Mouse (Mus musculus) liver, adult 2 months (tissue): ENCODE data around the gene Fcho1. TPM values are rescaled to one million over a fixed set of nuclear protein-coding genes. Genes with fewer than 3 reads are reported as not detected.

Source experiments
- DNase-seq: peaks from one replicate; pipeline ENCODE4 v3.0.0-alpha.2; 2011; ENCODE audit warnings: low read depth, low spot score; ENCODE audit errors: extremely low read depth
- H3K27ac ChIP-seq: fragments of 200-500 bp; replicated peaks from 2 replicates; pipeline ENCODE4 v1.5.1; 2012; ENCODE audit warnings: low read depth, mild to moderate bottlenecking, control low read depth, inconsistent platforms, low read length; ENCODE audit not compliant: insufficient read depth
- H3K27me3 ChIP-seq: fragments of 200-500 bp; 2 replicates; pipeline ENCODE4 v1.6.1; 2012; ENCODE audit warnings: mild to moderate bottlenecking, moderate library complexity, low read length, inconsistent platforms; ENCODE audit not compliant: control insufficient read depth, insufficient read depth
- H3K36me3 ChIP-seq: fragments of 200-500 bp; 2 replicates; pipeline ENCODE4 v1.6.1; 2012; ENCODE audit warnings: low read length, inconsistent platforms; ENCODE audit not compliant: control insufficient read depth, insufficient read depth
- H3K4me1 ChIP-seq: fragments of 200-500 bp; 2 replicates; pipeline ENCODE4 v1.6.1; 2011; ENCODE audit warnings: low read length; ENCODE audit not compliant: control insufficient read depth, insufficient read depth
- H3K4me3 ChIP-seq: fragments of 200-500 bp; 2 replicates; pipeline ENCODE4 v1.5.1; 2011; ENCODE audit warnings: low read depth, mild to moderate bottlenecking, control low read depth, low read length, moderate library complexity; ENCODE audit not compliant: insufficient read depth
- H3K79me2 ChIP-seq: fragments of 200-500 bp; 2 replicates; pipeline ENCODE4 v1.6.1; 2012; ENCODE audit warnings: inconsistent platforms, mild to moderate bottlenecking, low read length, moderate library complexity; ENCODE audit not compliant: control insufficient read depth, insufficient read depth
- H3K9ac ChIP-seq: fragments of 200-500 bp; 2 replicates; pipeline ENCODE4 v1.6.1; 2012; ENCODE audit warnings: low read depth, mild to moderate bottlenecking, control low read depth, inconsistent platforms, low read length
- CTCF ChIP-seq: fragments of 200-500 bp; IDR thresholded peaks from 2 replicates; pipeline ENCODE4 v1.5.1; 2011; ENCODE audit warnings: low read depth, low read length, control low read depth
- POLR2A ChIP-seq: fragments of 200-500 bp; IDR thresholded peaks from 2 replicates; pipeline ENCODE4 v1.6.1; 2011; ENCODE audit warnings: low read length, control low read depth; ENCODE audit not compliant: insufficient read depth; ENCODE audit errors: extremely low read depth
- whole genome bisulfite sequencing: fragments of 180-500 bp; shearing (Covaris S2); methylation state at CpG from one replicate; pipeline ENCODE4 v1.1.7; 2018; 5-methylcytosine and 5-hydroxymethylcytosine counted together
- polyA plus RNA-seq: library from polyadenylated mRNA; depleted of rRNA; stranded (reverse); fragments of >200 nt; gene quantifications from 2 replicates; pipeline ENCODE4 v1.2.3, GENCODE M21; 2012
- total RNA-seq: library from RNA; depleted of rRNA; stranded (reverse); fragments of >200 nt; gene quantifications from 2 replicates; pipeline ENCODE4 v1.2.3, GENCODE M21; 2014

Fcho1 gene
- total and polyA plus RNA-seq, 2 experiments, result 0.18 to 2.8 TPM

GRCm38 (mm10) chr8:71679550-71680168 lies 45.9 kb downstream of the Fcho1 start:
- Histone ChIP-seq H3K79me2 (no peaks in the 10 kb centered on the region), H3K27me3 (no peaks in the 10 kb centered on the region), H3K4me3 (no peak overlapping the region; the same call in 1 of the 2 replicates), H3K4me1 (peaks cover 8% of the 10 kb centered on the region; the same call in 1 of the 2 replicates), H3K9ac (no peak overlapping the region), H3K27ac (no peak overlapping the region), H3K36me3 (no peaks in the 10 kb centered on the region)
- no peak for DNase-seq
- WGBS, result 28% methylated on average over 46 of the region's 46 CpGs
- TF ChIP-seq CTCF, result no peak

- H3K36me3 ChIP-seq, result no peaks in the 10 kb centered on the region
- no peak overlapping the region for H3K4me3 ChIP-seq
- no peaks in the 10 kb centered on the region for H3K27me3 ChIP-seq
- DNase-seq, result no peak
- no peaks in the 10 kb centered on the region for H3K79me2 ChIP-seq
- H3K27ac ChIP-seq, result no peak overlapping the region
- 65% methylated on average over 16 of the region's 16 CpGs for WGBS
- H3K9ac ChIP-seq, result no peak overlapping the region
- no peak for TF ChIP-seq POLR2A
- no peak for TF ChIP-seq CTCF
- peaks cover 8% of the 10 kb centered on the region; the same call in 1 of the 2 replicates for H3K4me1 ChIP-seq
These were observed 46.4 kb downstream of the Fcho1 start for GRCm38 (mm10) chr8:71679116-71679515.

DNA sequence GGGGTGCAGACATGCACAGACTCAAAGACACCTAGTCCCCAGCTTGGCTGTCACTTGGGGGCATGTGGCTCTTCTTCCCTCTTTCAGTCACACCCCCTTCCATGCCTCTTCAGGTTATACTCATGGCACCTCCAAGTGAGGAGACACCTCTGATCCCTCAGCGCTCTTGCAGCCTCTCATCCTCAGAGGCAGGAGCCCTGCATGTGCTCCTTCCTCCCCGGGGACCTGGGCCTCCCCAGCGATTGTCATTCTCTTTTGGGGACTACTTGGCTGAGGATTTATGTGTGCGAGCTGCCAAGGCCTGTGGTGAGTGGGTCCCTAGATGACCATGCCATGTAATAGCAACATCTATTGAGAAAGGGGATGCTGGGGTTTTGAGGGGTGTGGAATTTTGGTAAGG lies 47.3 kb downstream of the Fcho1 start:
- H3K27ac ChIP-seq, result no peak overlapping the region
- no peak overlapping the region for H3K4me3 ChIP-seq
- H3K27me3 ChIP-seq, result no peaks in the 10 kb centered on the region
- no peak overlapping the region for H3K9ac ChIP-seq
- H3K4me1 ChIP-seq, result peaks cover 8% of the 10 kb centered on the region; the same call in 1 of the 2 replicates
- DNase-seq, result no peak
- TF ChIP-seq CTCF (no peak), POLR2A (no peak)
- no peaks in the 10 kb centered on the region for H3K36me3 ChIP-seq
- no peaks in the 10 kb centered on the region for H3K79me2 ChIP-seq
- 72% methylated on average over 4 of the region's 4 CpGs for WGBS

- Histone ChIP-seq H3K27ac (0 out of 2 replicates have a peak overlapping the region, but pooled peaks have one; percentile 25), H3K4me3 (no peak overlapping the region), H3K9ac (no peak overlapping the region), H3K4me1 (peaks cover 8% of the 10 kb centered on the region; the same call in 1 of the 2 replicates), H3K79me2 (no peaks in the 10 kb centered on the region), H3K36me3 (no peaks in the 10 kb centered on the region), H3K27me3 (no peaks in the 10 kb centered on the region)
- no peak for DNase-seq
- TF ChIP-seq POLR2A (no peak), CTCF (no peak)
These were observed 48.0 kb downstream of the Fcho1 start for GRCm38 (mm10) chr8:71677555-71677954.

GRCm38 (mm10) chr8:71676803-71677202 lies 48.7 kb downstream of the Fcho1 start:
- H3K4me3 ChIP-seq, result peak overlapping the region; percentile 98; the same call in 1 of the 2 replicates
- no peak for DNase-seq
- 54% methylated on average over 9 of the region's 9 CpGs for WGBS
- no peaks in the 10 kb centered on the region for H3K27me3 ChIP-seq
- no peaks in the 10 kb centered on the region for H3K79me2 ChIP-seq
- no peak for TF ChIP-seq POLR2A
- TF ChIP-seq CTCF, result no peak
- peaks cover 9% of the 10 kb centered on the region for H3K4me1 ChIP-seq
- no peaks in the 10 kb centered on the region for H3K36me3 ChIP-seq
- peak overlapping the region; percentile 5; the same call in 1 of the 2 replicates for H3K27ac ChIP-seq
- peak overlapping the region; percentile 99 for H3K9ac ChIP-seq

- Histone ChIP-seq H3K27me3 (no peaks in the 10 kb centered on the region), H3K36me3 (no peaks in the 10 kb centered on the region), H3K4me1 (peaks cover 11% of the 10 kb centered on the region), H3K4me3 (peak within 1 kb of the TSS; percentile 98), H3K27ac (peak within 1 kb of the TSS; percentile 90), H3K79me2 (no peaks in the 10 kb centered on the region), H3K9ac (peak within 1 kb of the TSS; percentile 99)
- DNase-seq, result peak; percentile 74
- TF ChIP-seq CTCF (no peak), POLR2A (0 out of 2 replicates have a peak, but pooled peaks have one; percentile 33)
- WGBS, result 2% methylated on average over 40 of the region's 40 CpGs
These were observed 49.3 kb downstream of the Fcho1 start, which contains the start of gene Jak3 for GRCm38 (mm10) chr8:71676020-71676741. Gene Jak3, plus strand, starts transcription at chr8:71676296.
